Mouse (Mus musculus) urinary bladder, postnatal 14 days (tissue): ENCODE results near the gene Vamp1.
A peak's percentile ranks its signal among the peaks of the same experiment; 100 is the strongest.
"Not testable (repeated sequence)": the region's sequence is repeated elsewhere in the genome, so short reads cannot be mapped to it uniquely, and the experiment has no call there.

Source experiments
- DNase-seq: peaks from one replicate; pipeline ENCODE4 v3.0.0; 2021; ENCODE audit warnings: low spot score

Vamp1 gene

DNA sequence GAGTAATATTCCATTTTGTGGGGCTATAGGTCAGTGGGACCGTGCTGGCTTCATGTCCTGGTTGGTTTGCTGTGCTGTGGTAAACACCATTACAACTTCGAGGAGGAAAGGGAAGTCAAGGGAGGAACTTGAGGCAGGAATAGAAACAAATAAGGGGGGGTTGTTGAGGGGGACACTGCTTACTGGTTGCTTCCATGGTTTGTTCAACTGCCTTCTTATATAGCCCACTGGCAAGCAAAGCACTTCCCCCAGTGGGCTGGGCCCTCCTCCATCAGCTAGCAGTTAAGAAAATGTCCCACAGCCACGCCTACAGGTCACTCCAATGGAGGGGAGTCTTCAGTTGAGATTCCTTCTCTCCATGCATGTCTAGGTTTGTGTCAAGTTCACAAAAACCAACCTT is 36.9 kb downstream of the Vamp1 start:
- no peak for DNase-seq

DNA sequence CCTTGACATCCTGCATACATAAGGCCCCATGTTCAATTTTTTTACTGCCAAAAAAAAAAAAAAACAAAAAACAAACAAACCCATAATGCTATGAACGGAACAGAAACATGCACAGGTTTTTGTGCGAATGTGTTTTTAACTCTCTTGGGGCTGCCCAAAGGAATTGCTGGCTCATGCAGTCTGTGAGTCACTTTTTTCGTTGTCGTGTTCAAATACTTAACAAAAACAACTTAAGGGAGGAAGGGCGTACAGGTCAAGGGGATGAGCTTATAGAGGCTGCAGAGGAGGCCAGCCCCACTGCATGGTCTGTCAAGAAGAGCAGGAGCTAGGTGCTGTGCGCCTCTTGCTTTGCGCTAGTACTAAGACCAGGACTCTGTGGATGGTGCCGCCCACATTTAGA is 37.4 kb downstream of the Vamp1 start:
- no peak for DNase-seq

DNA sequence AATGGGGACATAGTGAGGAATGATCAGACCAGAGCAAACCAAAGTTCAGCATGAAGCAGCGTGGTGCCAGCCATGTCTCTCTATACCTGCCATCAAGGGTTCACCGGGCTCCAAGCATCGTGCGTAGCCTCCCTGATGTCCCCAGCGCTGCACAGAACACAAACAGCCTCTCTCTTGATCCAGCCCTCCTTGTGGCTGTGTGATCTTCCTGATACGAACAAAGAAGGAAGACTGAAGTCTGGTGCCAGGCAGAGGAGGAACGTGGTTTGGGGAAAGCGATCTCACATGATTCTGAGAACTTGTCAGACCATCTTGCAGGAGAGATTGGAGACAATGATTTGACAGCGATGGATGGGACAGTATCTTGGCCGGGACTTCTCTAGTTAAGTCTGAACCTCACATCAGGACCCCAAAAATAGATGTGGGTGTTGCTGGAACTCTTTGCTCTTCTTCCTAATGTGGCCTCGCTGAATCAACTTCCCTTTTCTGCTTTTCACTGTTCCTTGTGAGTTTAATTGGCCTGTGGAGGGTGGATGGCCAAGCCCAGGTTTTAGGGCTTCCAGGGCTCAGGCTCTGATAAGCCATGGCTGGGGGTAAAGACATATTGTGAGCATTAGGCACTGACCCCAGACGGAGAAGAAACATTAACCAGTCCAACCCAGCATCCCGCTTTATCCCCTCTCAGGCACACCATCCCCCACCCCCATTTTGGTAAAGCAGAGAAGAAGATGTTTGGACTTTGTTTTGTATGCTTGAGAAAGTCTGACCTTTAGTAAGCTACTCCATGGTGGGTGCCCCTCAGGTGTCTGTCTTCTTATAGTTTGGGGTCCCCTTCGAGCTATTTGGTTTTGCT is 38.7 kb downstream of the Vamp1 start:
- DNase-seq = no peak

DNA sequence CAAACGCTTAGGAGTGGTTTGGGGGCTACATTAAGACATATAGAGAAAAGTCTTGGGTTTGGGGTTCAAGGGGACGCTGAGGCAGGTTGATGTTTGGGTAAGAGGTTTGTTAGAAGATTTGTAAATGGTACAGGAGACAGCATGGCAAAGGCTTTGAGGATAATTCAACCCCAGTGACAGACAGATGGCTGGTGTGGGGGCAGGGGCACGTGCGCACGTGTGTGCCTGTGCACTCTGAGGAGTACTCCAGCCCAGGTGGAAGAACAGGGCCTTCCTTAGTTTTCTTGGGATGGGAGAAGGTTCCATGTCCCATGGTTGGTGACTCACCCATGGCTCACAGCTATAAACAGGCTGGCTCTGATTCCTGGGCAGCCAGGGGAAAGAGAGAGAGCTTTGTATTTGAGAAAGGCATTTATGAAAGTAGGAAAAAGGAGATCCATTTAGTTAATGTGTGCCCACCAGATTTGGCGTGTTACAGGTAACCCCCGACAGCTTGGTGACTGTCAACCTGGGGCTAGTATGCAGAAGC is 40.2 kb downstream of the Vamp1 start:
- no peak for DNase-seq

DNA sequence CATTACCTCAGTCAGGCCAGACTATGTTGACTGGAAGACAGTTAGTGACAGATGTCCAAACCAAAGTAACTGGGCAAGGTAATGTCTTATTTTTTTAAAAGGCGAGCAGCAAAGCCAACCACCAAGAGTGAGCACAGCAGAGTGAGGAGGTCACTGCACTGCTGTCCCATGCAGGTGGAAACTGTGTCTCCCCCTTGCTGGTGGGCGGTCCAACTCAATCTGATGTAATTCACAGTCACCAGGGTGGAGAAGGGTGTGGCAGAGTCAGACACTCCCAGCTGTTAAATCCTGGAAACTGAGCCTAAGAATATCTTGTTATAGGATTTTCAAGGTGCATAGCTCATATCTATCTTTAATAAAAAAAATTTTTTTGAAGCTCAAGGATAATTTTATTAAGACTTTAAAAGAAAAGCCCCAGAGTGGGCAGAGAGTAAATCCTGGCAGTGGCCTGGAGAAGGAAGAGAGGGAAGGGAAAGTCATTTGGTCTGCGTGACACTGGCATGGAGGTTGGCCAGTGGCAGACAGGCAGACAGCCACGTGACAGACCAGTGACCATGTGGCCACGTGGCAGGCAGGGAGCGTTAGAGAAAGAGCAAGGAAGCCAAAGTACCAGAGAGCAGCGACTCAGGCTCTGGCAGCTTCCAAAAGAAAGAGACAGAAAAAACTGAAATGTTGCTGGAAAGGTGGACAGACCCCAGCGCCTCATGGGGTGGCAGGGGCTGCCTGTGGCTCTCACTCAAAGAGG is 41.0 kb downstream of the Vamp1 start:
- no peak for DNase-seq

DNA sequence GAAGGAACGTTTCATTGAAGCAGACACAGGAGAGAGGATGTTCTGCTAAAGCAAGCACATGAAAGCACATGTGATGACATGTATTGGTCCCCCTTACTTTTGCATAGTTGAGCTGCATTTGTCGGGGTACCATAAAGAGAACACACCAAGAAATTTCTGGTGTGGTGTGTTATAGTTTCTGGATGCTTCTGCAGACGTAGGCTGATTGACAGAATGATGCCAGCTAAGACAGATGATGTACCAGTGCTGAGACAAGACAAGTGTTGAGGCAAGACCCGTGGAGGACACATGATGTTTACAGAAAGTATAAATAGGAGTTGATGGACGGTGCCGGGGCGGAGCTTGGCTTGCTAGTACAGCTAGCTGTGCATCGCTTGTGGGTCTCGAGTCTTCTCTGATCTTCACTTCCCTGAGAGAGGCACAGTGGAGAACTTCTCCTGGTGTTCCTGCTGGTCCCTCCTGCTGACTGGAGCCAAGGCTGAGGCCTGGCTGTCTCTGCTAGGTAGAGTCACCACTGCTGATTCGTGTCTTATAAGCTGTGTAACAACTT is 44.7 kb downstream of the Vamp1 start:
- no peak for DNase-seq

DNA sequence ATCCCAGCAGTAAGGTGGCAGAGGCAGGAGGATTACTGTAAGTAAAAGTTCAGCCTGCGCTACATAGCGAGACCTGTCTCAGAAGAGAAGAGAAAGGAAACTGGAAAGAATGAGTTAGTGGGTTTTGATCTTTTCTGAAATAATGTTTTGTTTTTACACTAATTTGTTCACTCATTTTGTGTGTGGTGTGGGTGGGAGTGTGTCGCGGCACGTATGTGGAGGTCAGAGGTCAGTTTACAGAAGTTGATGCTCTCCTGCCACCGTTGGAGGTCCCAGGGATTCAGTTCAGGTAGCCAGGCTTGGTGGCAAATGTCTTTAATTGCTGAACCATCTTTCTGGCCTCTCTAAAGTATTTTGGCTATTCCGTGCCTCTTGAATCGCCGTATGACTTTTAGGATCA is 48.9 kb downstream of the Vamp1 start:
- no peak for DNase-seq

DNA sequence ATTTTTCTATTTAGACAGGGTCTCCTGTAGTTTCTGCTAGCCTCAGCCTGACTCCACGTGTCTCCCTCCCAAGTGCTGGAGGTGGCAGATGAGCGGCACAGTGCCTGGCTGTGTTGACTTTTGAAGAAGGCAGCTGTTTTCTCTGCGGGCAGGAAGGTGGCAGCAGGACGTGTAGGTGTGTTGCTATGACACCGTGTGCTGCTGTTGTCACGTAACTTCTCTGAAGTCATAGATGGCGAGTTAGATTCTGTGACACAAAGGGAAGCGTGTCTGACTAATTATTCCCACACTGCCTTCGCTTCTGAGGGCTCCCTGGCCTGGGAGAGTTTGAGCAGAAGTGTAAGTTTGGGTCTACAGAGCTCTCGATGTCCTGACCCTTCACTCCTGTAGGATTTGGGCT is 49.9 kb downstream of the Vamp1 start:
- DNase-seq = no peak

DNA sequence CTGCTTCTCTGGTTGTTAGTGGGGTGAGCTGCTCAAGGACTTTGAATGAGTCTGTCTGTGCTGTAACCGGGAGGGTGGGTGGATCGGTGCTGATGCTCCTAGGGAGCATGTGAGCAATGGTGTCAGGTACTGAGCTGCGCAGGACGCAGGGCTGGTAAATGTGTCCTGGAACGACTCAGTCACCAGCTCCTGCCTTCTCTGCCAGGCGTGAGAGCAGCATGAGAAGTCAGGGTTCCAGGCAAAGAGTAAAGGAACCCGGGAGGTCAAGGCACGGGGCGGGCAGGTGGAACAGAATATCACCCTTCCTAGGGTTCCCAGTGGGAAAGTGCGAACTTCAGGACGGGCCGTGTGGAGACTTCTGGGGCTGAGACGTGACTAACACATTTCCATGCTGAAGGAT is 50.7 kb downstream of the Vamp1 start:
- DNase-seq = no peak

DNA sequence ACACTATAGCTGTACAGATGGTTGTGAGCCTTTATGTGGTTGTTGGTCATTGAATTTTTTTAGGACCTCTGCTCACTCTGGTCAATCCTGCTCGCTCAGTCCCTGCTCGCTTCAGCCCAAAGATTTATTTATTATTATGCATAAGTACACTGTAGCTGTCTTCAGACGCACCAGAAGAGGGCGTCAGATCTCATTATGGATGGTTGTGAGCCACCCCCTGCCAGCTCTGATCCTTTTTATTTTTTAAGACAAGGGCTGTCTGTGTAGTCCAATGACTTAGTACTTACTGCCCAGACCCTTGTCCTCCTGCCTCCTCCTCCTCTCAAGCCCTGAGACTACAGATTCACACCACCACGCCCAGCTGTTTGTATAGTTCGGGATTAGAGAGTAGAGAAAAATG is 51.2 kb downstream of the Vamp1 start:
- DNase-seq = not testable (repeated sequence)

DNA sequence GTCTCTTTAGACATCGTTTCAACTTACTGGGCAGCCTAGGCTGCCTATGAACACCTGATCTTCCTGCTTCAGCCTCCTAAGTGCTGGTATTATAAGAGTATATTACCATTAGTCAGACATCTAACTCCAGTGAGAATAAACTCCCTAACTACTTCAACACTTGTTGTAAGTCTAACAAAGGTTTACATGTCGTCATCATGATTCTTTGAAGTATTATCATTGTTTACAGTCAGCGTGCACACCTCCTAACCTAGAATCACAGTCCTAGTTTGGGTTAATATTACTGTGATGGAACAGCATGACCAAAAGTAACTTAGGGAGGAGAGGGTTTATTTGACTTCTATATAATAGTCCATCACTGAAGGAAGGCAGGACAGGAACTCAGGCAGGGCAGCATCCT is 52.1 kb downstream of the Vamp1 start:
- DNase-seq = no peak

DNA sequence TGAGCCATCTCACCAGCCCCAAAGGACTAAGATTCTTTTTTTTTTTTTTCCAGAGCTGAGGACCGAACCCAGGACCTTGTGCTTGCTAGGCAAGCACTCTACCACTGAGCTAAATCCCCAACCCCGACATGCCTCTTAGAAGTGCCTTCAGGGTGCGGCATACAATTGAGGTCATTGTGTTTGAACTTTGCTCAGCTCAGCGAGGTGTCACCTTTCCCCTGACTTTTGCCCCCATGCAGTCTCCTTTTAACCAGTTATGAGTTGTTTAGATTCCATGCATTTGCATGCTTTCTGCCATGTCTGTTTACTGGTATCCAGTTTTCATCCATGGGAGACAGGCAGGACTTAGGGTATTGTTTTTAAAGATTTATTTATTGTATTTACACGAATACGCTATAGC is 53.4 kb downstream of the Vamp1 start:
- no peak for DNase-seq

DNA sequence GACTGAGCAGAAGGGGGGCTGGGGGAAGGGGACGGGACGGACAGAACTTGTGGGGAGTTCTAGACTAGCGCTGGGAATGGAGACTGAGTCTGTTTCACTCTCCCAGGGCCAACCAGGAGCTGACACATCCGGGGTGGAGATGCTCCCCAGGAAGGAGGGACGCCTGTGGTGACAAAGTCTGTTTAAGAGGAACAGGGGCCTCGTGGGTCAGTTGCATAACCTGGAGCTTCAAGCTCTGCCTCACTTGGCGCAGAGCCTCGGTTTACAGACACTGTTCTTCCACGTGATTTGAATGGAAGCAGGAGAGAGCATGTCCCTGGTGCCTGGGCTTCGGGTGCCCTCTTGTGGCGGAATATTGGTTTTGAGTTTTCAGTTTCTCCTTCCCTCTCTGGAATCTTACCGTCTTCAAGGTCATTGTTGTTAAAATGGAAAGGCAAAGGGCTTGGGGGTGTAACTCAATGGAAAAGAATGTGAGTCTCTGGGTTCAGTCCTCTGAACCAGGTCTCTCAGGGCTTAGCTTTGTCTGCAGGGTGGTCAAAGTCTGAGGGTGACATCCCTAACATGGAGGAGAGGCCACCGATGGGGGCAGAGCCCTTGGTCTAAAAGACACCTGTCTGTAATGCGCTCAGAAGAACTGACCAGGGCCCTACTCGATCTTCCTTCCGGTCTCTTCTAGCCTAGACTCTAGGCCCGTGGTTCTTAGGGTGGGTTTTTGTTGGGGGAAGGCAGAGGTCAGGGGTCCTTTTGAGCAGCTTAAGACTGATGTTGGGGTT is 56.3 kb downstream of the Vamp1 start:
- DNase-seq = peak; percentile 95

DNA sequence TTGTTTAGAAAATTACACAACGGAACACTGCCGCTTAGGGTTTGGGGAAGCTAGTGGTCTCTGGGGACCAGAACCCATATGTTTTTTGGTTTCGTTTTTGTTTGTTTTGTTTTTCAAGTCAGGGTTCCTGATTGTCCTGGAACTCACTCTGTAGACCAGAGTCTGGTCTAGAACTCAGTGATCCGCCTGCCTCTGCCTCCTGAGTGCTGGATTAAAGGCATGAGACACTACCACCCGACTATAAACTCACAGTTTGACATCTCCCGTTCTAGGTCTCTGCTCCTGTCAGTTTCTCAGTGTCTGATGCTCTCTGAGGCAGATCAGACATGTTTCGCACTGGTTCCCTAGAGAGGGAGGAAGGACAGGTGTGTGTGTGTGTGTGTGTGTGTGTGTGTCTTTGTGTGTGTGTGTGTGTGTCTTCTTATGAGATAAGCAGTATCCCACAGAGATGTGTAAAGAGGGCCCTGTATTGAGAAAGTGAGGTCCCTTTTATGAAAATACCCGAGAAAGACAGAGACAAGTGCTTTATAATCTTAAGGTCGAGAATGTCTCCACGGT is 57.0 kb downstream of the Vamp1 start:
- DNase-seq = no peak

DNA sequence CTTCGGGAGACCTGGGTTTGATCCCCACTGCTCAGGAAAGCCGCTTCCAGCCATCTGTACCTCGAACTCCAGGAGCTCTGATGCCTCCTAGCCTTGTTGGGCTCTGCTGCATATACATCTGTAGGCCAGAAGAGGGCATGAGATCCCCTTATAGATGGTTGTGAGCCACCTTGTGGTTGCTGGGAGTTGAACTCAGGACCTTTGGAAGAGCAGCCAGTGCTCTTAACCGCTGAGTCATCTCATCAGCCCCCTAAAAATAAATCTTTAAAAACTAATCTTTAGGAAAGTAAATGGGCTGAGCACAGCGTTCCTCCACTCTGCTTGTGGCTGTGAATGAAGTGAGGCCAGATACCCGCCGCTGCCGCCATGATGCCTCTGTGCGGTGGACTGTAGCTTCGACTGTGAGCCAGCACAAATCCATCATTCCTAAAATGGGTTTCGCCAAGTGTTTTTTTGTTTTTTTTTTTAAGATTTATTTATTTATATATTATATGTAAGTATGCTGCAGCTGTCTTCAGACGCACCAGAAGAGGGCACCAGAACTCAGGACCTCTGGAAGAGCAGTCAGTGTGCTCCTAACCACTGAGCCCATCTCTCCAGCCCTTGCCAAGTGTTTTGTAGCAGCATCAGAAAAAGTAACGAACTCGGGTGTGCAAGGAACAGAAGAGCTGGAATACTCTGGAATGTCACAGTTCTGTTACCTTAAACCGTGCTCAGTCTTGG is 59.7 kb downstream of the Vamp1 start:
- peak; percentile 68 for DNase-seq

DNA sequence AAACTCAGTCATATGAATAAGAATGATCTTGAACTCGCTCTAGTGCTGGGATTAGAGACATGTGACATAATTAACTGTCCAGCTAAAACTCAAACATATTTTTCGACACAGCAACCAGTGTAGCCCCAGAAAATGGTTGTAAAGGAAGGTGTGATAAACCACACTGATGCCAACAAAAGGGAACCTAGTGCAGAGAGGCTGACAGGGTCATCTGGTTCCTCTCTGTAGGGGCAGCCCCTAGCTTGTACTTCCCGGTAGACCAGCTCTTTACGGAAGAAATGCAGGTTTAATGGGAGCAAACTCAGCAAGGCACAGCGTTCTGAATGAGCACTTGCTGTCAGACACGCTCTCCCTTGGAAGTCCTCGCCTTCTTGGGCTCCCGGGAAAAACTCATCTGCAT is 64.4 kb downstream of the Vamp1 start:
- no peak for DNase-seq

DNA sequence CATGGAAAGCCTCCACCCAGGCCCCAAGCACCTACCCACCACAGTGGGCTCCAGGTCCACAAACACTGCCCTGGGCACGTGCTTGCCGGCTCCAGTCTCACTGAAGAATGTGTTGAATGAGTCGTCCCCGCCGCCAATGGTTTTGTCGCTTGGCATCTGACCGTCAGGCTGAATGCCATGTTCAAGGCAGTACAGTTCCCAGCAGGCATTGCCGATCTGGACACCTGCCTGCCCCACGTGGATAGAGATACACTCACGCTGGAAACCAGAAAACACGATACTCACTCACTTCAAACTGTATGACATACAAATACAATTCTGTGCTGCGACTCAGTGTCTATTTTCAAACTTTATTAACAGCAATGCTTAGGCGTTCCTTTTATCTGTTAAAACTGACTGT is 67.4 kb downstream of the Vamp1 start:
- not testable (repeated sequence) for DNase-seq

DNA sequence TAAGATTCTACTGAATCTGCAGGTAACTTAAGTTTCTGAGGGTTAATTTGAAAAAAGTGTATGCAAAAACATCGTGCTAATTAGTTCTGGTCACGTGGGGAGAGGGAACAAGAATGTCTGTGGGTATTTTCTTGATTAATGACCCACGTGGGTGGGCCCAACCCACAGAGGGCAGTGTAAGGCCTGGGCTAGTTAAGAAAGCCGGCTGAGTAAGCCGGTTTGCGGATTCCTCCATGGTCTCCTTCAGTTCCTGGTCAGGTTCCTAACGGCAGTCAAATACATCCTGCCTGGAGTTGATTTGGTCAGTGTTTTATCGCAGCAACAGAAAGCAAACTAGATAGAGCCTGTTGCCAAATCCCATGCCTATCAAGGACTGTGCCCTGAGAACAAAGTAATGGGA is 68.9 kb downstream of the Vamp1 start:
- DNase-seq = peak; percentile 42

DNA sequence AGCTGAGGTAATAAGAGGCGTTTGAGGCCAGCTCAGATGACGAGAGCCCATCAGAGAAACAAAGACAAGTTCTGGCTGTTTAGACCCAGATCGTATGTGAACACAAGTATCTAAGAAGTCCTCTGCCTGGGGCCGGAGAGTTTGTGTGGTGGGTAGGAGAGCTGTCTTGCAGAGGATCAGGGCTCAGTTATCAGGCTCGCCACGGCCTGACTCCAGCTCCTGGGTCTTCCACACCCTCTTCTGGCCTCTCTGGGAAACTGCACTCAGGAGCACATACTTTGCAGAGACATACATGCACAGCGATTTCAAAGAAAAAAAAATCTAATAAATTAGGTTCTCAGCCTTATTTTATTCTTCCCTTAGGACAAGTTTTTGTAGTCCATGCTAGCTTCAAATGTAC is 69.4 kb downstream of the Vamp1 start:
- no peak for DNase-seq

DNA sequence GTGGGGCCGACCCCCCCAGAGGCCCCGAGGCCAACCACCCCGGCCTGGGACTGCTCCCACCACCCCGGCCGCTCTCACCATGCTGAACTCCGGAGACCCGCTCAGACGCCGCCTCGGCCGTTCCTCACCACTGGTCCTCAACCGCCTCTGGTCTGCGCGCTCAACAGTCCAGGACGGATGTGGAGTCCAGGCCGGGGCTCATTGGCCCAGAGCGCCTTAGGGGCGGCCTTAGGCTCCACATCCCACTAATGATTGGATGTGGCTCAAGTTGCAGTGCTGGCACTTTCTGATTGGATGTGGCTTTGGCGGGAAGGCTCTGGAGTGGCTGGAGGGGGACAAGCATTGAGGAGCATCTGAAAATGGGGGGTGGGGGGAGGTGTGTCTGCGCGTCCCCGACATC is 70.5 kb downstream of the Vamp1 start, which contains the start of gene Tuba3a:
TSS of gene Tuba3a (minus strand) at position 153 of the 400 bp plus-strand sequence.
- no peak for DNase-seq

DNA sequence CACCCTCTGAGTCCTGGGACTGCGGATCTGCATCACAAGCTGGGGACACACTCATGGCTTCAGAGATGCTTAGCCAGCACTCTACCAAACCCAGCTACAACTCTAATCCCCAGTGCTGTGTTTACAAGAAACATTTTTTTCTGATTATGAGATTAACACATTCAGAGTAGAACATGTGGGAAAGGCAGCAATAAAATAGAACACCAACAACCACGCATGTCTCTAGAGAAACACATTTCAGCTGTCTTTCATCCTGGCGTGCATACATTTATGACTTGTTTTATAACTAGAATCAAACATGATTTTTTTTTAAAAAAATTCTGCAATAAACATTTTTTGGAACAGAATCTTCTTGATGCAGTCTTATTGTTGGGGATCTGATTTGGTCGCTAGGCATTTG is 71.6 kb downstream of the Vamp1 start:
- DNase-seq = no peak
